Mouse (Mus musculus) MEL (cell line): ENCODE measurements at regions not wholly inside any gene's neighbourhood (a gene's known extent, or its start where the extent isn't known, plus 50 kb on each side); places are given as distances from the start of the nearest gene placed in this dataset.
A peak's percentile ranks its signal among the peaks of the same experiment; 100 is the strongest.

Experiments used
- DNase-seq: peaks from one replicate; pipeline ENCODE4 v3.0.0; 2011; ENCODE audit warnings: low read depth, low spot score
- H3K27ac ChIP-seq: 2 replicates; pipeline ENCODE4 v1.5.1; 2012; ENCODE audit warnings: low read depth, mild to moderate bottlenecking, control low read depth, low read length, moderate library complexity; ENCODE audit not compliant: control insufficient read depth
- H3K27me3 ChIP-seq, 2 experiments: fragments of 150-350 bp in 1 of 2; sonication (generic) in 1 of 2; 2 replicates each; pipeline ENCODE4 v1.6.1; 2012; ENCODE audit warnings: low read length in 2 of 2, mild to moderate bottlenecking in 2 of 2, improper control_type of control experiment in 1 of 2, moderate library complexity in 1 of 2; ENCODE audit not compliant: insufficient read depth in 2 of 2, control insufficient read depth in 1 of 2
- H3K36me3 ChIP-seq, 2 experiments: 2 replicates each; pipeline ENCODE4 v1.6.1; 2012 to 2014; ENCODE audit warnings: low read length in 2 of 2, improper control_type of control experiment in 1 of 2, inconsistent platforms in 1 of 2, mild to moderate bottlenecking in 1 of 2; ENCODE audit not compliant: insufficient read depth in 2 of 2, control insufficient read depth in 1 of 2
- H3K4me1 ChIP-seq, 2 experiments: fragments of 150-350 bp in 1 of 2; sonication (generic) in 1 of 2; 2 replicates each; pipeline ENCODE4 v1.6.1; 2012; ENCODE audit warnings: low read length in 2 of 2, improper control_type of control experiment in 1 of 2, mild to moderate bottlenecking in 1 of 2; ENCODE audit not compliant: insufficient read depth in 2 of 2, control insufficient read depth in 1 of 2
- H3K4me3 ChIP-seq, 2 experiments: fragments of 150-350 bp in 1 of 2; sonication (generic) in 1 of 2; 2 replicates each; pipeline ENCODE4 v1.5.1; 2012; ENCODE audit warnings: low read depth in 2 of 2, low read length in 2 of 2, mild to moderate bottlenecking in 2 of 2, moderate library complexity in 2 of 2, control low read depth in 1 of 2, improper control_type of control experiment in 1 of 2; ENCODE audit not compliant: control insufficient read depth in 1 of 2, insufficient read depth in 1 of 2
- H3K79me2 ChIP-seq: 2 replicates; pipeline ENCODE4 v1.6.1; 2012; ENCODE audit warnings: mild to moderate bottlenecking, low read length, moderate library complexity; ENCODE audit not compliant: control insufficient read depth, poor library complexity, insufficient read depth
- H3K9ac ChIP-seq: 2 replicates; pipeline ENCODE4 v1.6.1; 2012; ENCODE audit warnings: low read depth, mild to moderate bottlenecking, control low read depth, low read length, moderate library complexity; ENCODE audit not compliant: control insufficient read depth, poor library complexity, severe bottlenecking
- H3K9me3 ChIP-seq: fragments of 150-350 bp; sonication (generic); replicated peaks from 2 replicates; pipeline ENCODE4 v1.6.1; 2012; ENCODE audit warnings: mild to moderate bottlenecking, low read length, improper control_type of control experiment, moderate library complexity; ENCODE audit not compliant: insufficient read depth
- CHD1 ChIP-seq: IDR thresholded peaks from 2 replicates; pipeline ENCODE4 v1.6.1; 2012; ENCODE audit warnings: low read depth, mild to moderate bottlenecking, inconsistent platforms, low read length, improper control_type of control experiment
- CTCF ChIP-seq, 3 experiments: IDR thresholded peaks in 2 of 3; conservative IDR thresholded peaks in 1 of 3; 2 replicates each; pipeline ENCODE4 v1.5.1; 2011 to 2012; ENCODE audit warnings: low read length in 3 of 3, low read depth in 2 of 3, mild to moderate bottlenecking in 2 of 3, improper control_type of control experiment in 1 of 3, inconsistent platforms in 1 of 3, mixed read lengths in 1 of 3, moderate library complexity in 1 of 3; ENCODE audit not compliant: control insufficient read depth in 1 of 3, insufficient read depth in 1 of 3, poor library complexity in 1 of 3, severe bottlenecking in 1 of 3
- EP300 ChIP-seq, 2 experiments: IDR thresholded peaks; 2 replicates each; pipeline ENCODE4 v1.6.1; 2011; ENCODE audit warnings: improper control_type of control experiment in 2 of 2, low read length in 2 of 2, low read depth in 1 of 2, mild to moderate bottlenecking in 1 of 2
- ETS1 ChIP-seq: IDR thresholded peaks from 2 replicates; pipeline ENCODE4 v1.6.1; 2012; ENCODE audit warnings: low read depth, mild to moderate bottlenecking, inconsistent platforms, low read length, improper control_type of control experiment, moderate library complexity
- GABPA ChIP-seq: IDR thresholded peaks from 2 replicates; pipeline ENCODE4 v1.6.1; 2012; ENCODE audit warnings: low read depth, mild to moderate bottlenecking, inconsistent platforms, low read length, improper control_type of control experiment, moderate library complexity
- GATA1 ChIP-seq: IDR thresholded peaks from 2 replicates; pipeline ENCODE4 v1.6.1; 2011; ENCODE audit warnings: low read depth, low read length, improper control_type of control experiment
- HCFC1 ChIP-seq: IDR thresholded peaks from 2 replicates; pipeline ENCODE4 v1.6.1; 2012; ENCODE audit warnings: low read depth, mild to moderate bottlenecking, inconsistent platforms, low read length, improper control_type of control experiment, moderate library complexity
- MAX ChIP-seq: IDR thresholded peaks from 2 replicates; pipeline ENCODE4 v1.6.1; 2011; ENCODE audit warnings: low read length, improper control_type of control experiment
- MEF2A ChIP-seq: IDR thresholded peaks from 2 replicates; pipeline ENCODE4 v1.6.1; 2014; ENCODE audit warnings: low read depth, mild to moderate bottlenecking, inconsistent platforms, low read length, improper control_type of control experiment; ENCODE audit not compliant: poor library complexity, insufficient replicate concordance, severe bottlenecking; ENCODE audit errors: extremely low read depth
- MYB ChIP-seq: IDR thresholded peaks from 2 replicates; pipeline ENCODE4 v1.6.1; 2011; ENCODE audit warnings: mild to moderate bottlenecking, low read depth, low read length, improper control_type of control experiment
- MYC ChIP-seq: IDR thresholded peaks from 2 replicates; pipeline ENCODE4 v1.6.1; 2011; ENCODE audit warnings: low read depth, mild to moderate bottlenecking, low read length, improper control_type of control experiment, moderate library complexity
- NRF1 ChIP-seq: IDR thresholded peaks from 2 replicates; pipeline ENCODE4 v1.6.1; 2014; ENCODE audit warnings: low read depth, mild to moderate bottlenecking, inconsistent platforms, low read length, improper control_type of control experiment, moderate library complexity; ENCODE audit not compliant: poor library complexity, insufficient read depth, severe bottlenecking
- POLR2AphosphoS5 ChIP-seq: IDR thresholded peaks from 2 replicates; pipeline ENCODE4 v1.6.1; 2012; ENCODE audit warnings: low read depth, borderline replicate concordance, mild to moderate bottlenecking, inconsistent platforms, low read length, moderate library complexity, mixed read lengths
- RCOR1 ChIP-seq: IDR thresholded peaks from 2 replicates; pipeline ENCODE4 v1.6.1; 2012; ENCODE audit warnings: low read depth, mild to moderate bottlenecking, inconsistent platforms, low read length, improper control_type of control experiment
- SMC3 ChIP-seq: IDR thresholded peaks from 2 replicates; pipeline ENCODE4 v1.6.1; 2011; ENCODE audit warnings: low read depth, low read length, improper control_type of control experiment
- UBTF ChIP-seq: IDR thresholded peaks from 2 replicates; pipeline ENCODE4 v1.6.1; 2012; ENCODE audit warnings: low read depth, mild to moderate bottlenecking, inconsistent platforms, low read length, improper control_type of control experiment, moderate library complexity, borderline replicate concordance; ENCODE audit not compliant: insufficient read depth
- ZKSCAN1 ChIP-seq: IDR thresholded peaks from 2 replicates; pipeline ENCODE4 v1.6.1; 2012; ENCODE audit warnings: low read depth, mild to moderate bottlenecking, inconsistent platforms, low read length, improper control_type of control experiment, moderate library complexity
- ZMIZ1 ChIP-seq: IDR thresholded peaks from 2 replicates; pipeline ENCODE4 v1.6.1; 2012; ENCODE audit warnings: low read depth, mild to moderate bottlenecking, inconsistent platforms, low read length, improper control_type of control experiment, moderate library complexity
- ZNF384 ChIP-seq: IDR thresholded peaks from 2 replicates; pipeline ENCODE4 v1.6.1; 2012; ENCODE audit warnings: low read depth, mild to moderate bottlenecking, inconsistent platforms, low read length, improper control_type of control experiment

DNA sequence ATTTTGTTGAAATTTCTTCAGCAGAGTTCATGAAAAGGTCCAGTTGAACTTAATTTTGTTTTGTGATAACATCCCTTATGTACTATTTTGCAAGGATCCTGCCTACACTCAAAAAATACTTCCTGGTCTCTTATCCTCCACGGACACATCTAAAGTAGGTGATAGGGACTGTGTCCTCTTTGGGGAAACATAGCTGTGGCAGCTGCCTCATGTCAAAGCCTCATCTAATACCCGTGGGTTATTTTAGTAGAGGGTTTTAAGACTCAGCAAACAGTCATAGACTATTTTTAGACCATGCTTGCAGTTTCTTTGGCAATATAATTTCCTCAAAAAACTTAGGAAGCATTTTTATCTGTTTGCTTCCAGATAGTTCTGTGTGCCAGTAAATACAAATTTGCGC, 127.8 kb upstream of the Rgs18 start:
- H3K27me3 ChIP-seq, result no peaks in the 10 kb centered on the region
- H3K9ac ChIP-seq, result no peak overlapping the region
- TF ChIP-seq POLR2AphosphoS5 (no peak), HCFC1 (no peak), GABPA (no peak), EP300 (IDR thresholded peaks at IDR 0.05; ENCODE audit: low read depth in 1 of 2, low read length in 2 of 2) (0 out of 4 replicates have a peak, but pooled peaks of 1 of the 2 experiments have one; percentile 4), ZNF384 (no peak), NRF1 (no peak), ZKSCAN1 (no peak), GATA1 (0 out of 2 replicates have a peak, but pooled peaks have one; percentile 4), MEF2A (peak; percentile 81; the same call in 1 of the 2 replicates), SMC3 (no peak), ETS1 (no peak), MYC (no peak), ZMIZ1 (no peak), RCOR1 (no peak)
- H3K36me3 ChIP-seq, result no peaks in the 10 kb centered on the region
- DNase-seq, result peak; percentile 8
- no peaks in the 10 kb centered on the region for H3K9me3 ChIP-seq
- H3K4me1 ChIP-seq, result no peaks in the 10 kb centered on the region
- H3K4me3 ChIP-seq, result no peak overlapping the region
- no peak overlapping the region for H3K27ac ChIP-seq
- H3K79me2 ChIP-seq, result no peaks in the 10 kb centered on the region

DNA sequence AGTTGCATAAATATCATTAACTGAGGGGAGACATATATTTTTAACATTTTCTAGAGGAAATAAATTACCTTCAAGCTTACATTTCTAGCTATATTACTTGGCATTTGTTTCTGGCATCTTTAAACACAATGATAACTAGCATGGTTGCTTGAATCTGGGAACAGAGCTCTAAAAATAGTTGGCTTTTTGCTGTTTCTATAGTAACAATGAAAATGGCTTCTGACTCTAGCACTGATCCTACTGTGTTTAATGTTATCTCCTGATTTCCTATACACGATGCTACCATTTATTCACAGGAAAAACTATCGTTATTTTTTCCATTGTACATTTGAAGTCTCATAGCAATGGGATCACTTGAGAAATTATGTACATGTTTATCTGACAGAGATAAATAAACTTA, 108.4 kb upstream of the Rgs18 start:
- H3K4me1 ChIP-seq, result no peaks in the 10 kb centered on the region
- H3K9me3 ChIP-seq, result no peaks in the 10 kb centered on the region
- H3K27ac ChIP-seq, result no peak overlapping the region
- H3K27me3 ChIP-seq, result no peaks in the 10 kb centered on the region
- no peak for TF ChIP-seq MAX
- TF ChIP-seq HCFC1, result no peak
- TF ChIP-seq GABPA, result no peak
- no peak for TF ChIP-seq UBTF
- no peak for TF ChIP-seq CHD1
- TF ChIP-seq CTCF (IDR thresholded peaks at IDR 0.05 in 2 of 3, conservative IDR thresholded peaks at IDR 0.05 in 1 of 3; ENCODE audit: control insufficient read depth in 1 of 3, insufficient read depth in 1 of 3, low read depth in 2 of 3, low read length in 3 of 3, poor library complexity in 1 of 3, severe bottlenecking in 1 of 3), result no peak
- TF ChIP-seq MYB, result no peak
- H3K79me2 ChIP-seq, result no peaks in the 10 kb centered on the region
- no peak overlapping the region for H3K4me3 ChIP-seq
- no peak for DNase-seq
- H3K36me3 ChIP-seq, result no peaks in the 10 kb centered on the region
- H3K9ac ChIP-seq, result no peak overlapping the region
